Mouse (Mus musculus): ENCODE measurements at regions not wholly inside any gene's neighbourhood (a gene's known extent, or its start where the extent isn't known, plus 50 kb on each side); places are given as distances from the start of the nearest gene placed in this dataset.

- DNase-seq (ENCODE audit: low read depth, low spot score): no peak
Observed at GRCm38 (mm10) chr4:23994261-23994965, 501.8 kb upstream of the Mms22l start.

DNA sequence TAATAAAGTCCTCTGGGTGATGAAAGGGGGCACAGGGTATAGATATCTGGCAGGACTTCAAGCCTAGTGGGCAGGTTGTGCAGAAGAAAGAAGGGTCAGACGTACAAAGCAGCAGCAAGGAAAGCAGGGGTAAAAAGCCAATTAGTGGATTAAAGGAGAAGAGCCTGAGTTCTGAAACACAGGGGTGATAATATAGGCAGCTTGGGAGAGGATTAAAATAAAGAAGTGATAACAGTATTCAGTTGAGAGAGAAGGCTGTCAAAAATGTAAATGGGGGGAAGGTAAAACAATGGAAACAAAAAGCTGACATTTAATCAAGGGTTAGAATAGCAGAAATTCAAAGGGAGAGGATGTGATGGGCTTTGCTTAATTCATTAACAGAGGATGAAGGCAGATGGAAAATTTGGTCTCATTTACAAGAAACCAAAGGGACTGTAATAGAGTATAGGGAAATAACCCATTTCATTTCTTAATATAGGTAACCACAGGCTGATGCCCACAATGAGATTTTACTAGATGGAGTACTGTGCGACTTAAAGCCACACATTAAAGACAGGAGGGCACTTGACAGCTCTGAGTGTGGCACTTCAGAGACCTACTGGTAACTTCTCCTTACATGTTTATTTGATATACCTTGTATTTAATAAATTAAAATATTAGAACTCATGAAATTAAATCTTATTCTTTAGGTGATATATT is 489.8 kb upstream of the Mms22l start:
- DNase-seq (ENCODE audit: low read depth, low spot score): no peak

DNA sequence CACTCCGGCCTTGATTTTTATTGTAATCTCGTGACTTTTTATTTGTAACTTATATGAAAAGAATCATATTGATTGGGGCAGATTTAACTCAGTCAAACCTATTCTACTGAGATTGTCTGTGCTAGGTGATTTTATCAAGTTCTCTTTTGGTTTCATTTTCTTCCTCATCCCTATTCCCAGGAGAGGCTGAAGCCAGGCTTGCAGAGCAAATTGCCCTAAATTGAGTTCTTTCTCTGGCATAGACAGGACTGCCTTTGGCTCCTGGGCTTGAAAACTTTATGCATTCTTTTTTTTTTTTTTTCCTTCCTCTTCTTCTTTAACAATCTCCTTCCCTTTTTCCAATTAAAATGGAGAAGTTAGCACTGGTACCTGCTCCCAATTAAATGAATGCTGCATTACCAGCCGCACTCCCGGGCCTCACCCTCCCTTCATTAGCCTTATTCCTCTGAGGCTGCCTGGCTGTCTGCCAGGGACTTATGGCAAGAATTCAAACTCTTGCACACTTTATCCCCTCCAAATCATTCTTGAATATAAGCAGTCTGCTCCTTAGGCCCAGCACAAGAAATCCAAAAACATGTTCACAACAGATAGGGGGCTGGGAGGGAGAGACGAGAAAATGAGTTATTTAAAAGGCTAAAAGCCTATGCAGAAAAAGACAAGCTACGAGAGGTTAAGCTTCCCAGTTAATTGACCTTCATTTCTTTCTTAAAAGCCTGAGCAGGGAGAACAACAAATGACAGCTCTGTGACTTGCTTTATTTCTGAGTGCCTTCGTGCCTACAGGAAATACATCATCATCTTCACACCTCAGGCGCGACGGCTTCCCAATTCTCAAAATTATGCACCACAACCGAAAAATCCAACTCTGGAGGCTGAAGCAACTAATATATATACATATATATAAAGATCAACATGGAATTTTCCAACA is 476.8 kb upstream of the Mms22l start:
- peak; percentile 66 for DNase-seq (ENCODE audit: low read depth, low spot score)

Data from brain, embryonic 18.5 days (tissue).